ENCODE assay signal across 23 mouse cellular contexts in the genomic region with DNA sequence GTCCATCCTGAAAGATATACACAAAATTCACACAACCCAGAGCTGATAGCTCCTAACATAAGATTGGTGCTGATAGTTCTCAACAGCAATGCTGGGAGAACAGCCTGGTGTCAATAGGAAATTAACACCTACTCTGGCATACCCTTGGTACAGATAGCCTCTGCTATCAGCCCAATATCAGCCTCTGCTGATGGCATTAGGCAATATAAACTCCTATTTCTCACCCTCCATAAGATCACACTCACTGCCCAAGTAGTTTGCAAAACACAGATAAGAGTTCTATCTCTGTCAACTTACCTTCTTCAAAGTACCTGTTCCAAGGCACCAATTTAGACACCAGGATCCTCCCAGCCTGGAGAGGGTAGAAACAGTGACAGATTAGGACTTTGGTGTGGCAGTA. TPM values are rescaled to one million over a fixed set of nuclear protein-coding genes. Genes with fewer than 3 reads are reported as not detected.
DNase-seq lines count a peak whose midpoint lies in the region; TF ChIP-seq lines count a peak whose summit lies in the region.
"Had no signal": no experiment of that assay in that cellular context is flagged by ENCODE, and none has a peak within 500 bp of the region (broad histone marks: within the 10 kb centered on the region; RNA-seq: fewer than 3 reads in every experiment).

No protein-coding gene starts in this region.

- no peak overlapping the region for H3K4me3 ChIP-seq in MEL (ENCODE audit: control insufficient read depth in 1 of 2, insufficient read depth in 1 of 2, low read depth in 2 of 2, low read length in 2 of 2)

- DNase-seq in MEL (ENCODE audit: low read depth, low spot score), result peak; percentile 18
- DNase-seq in right cerebral cortex, adult 18-20 months, result no peak
- DNase-seq: adrenal gland, adult 2 months; adrenal gland, adult 8-10 months; adrenal gland, postnatal 10 days; adrenal gland, postnatal 14 days; adrenal gland, postnatal 25 days; adrenal gland, postnatal 36 days; B cell, adult 2 months; cerebellum, adult 11 months; cerebellum, adult 11-12 months; cerebellum, adult 18-20 months; cerebellum, adult 2 months; cerebellum, adult 8-10 months had no signal

- TF ChIP-seq RAD21 in MEL (IDR thresholded peaks at IDR 0.05; ENCODE audit: low read depth, low read length), result no peak

- no peaks in the 10 kb centered on the region for H3K9me3 ChIP-seq in MEL (replicated peaks; ENCODE audit: insufficient read depth, low read length)

- peaks cover 0 to 5% of the 10 kb centered on the region in 2 experiments; a peak in 2 of 4 replicates for H3K36me3 ChIP-seq in MEL (ENCODE audit: control insufficient read depth in 1 of 2, insufficient read depth in 2 of 2, low read length in 2 of 2)
- H3K36me3 ChIP-seq: G1E had no signal

- H3K4me1 ChIP-seq in MEL (ENCODE audit: control insufficient read depth in 1 of 2, insufficient read depth in 2 of 2, low read length in 2 of 2), result peaks cover 0 to 3% of the 10 kb centered on the region in 2 experiments; a peak in 2 of 4 replicates

- H3K27me3 ChIP-seq in MEL (ENCODE audit: control insufficient read depth in 1 of 2, insufficient read depth in 2 of 2, low read length in 2 of 2), result no peaks in the 10 kb centered on the region
- H3K27me3 ChIP-seq: CH12.LX, Patski had no signal

- no peak for TF ChIP-seq CTCF in MEL (IDR thresholded peaks at IDR 0.05 in 2 of 3, conservative IDR thresholded peaks at IDR 0.05 in 1 of 3; ENCODE audit: control insufficient read depth in 1 of 3, insufficient read depth in 1 of 3, low read depth in 2 of 3, low read length in 3 of 3, poor library complexity in 1 of 3, severe bottlenecking in 1 of 3)

- no peak overlapping the region for H3K9ac ChIP-seq in MEL (ENCODE audit: control insufficient read depth, low read depth, low read length, poor library complexity, severe bottlenecking)

- TF ChIP-seq EP300 in MEL (IDR thresholded peaks at IDR 0.05; ENCODE audit: low read depth in 1 of 2, low read length in 2 of 2), result peak; percentile 40 to 59; a peak in 3 of 4 replicates

- H3K79me2 ChIP-seq in MEL (ENCODE audit: control insufficient read depth, insufficient read depth, low read length, poor library complexity), result no peaks in the 10 kb centered on the region

- TF ChIP-seq POLR2A in MEL (IDR thresholded peaks at IDR 0.05; ENCODE audit: control insufficient read depth in 1 of 2, insufficient read depth in 1 of 2, low read depth in 1 of 2, low read length in 2 of 2, poor library complexity in 1 of 2), result no peak

- no peak overlapping the region for H3K27ac ChIP-seq in MEL (ENCODE audit: control insufficient read depth, low read depth, low read length)

TF ChIP-seq in MEL, 35 proteins besides CTCF, POLR2A, EP300 and RAD21:
- TF ChIP-seq MAFK (IDR thresholded peaks at IDR 0.05; ENCODE audit: borderline replicate concordance, low read depth, low read length) (no peak), MYC (IDR thresholded peaks at IDR 0.05; ENCODE audit: low read depth, low read length) (no peak), ETS1 (IDR thresholded peaks at IDR 0.05; ENCODE audit: low read depth, low read length) (peak; percentile 37; the same call in 1 of the 2 replicates), GATA1 (IDR thresholded peaks at IDR 0.05; ENCODE audit: low read depth, low read length) (peak; percentile 59), ELF1 (IDR thresholded peaks at IDR 0.05; ENCODE audit: low read depth, low read length) (no peak), TCF12 (IDR thresholded peaks at IDR 0.05; ENCODE audit: low read depth, low read length) (peak; percentile 54; the same call in 1 of the 2 replicates)

RNA-seq across cellular contexts. Expression of a gene that starts 56.3 kb away (rescaled TPM):
- total RNA-seq in MEL (2012; rRNA removed), result under 0.01 TPM in 1 of 2 replicates, not detected in the other
- polyA plus RNA-seq in MEL (2012; ENCODE audit: insufficient read depth in 1 of 2, insufficient read length in 2 of 2, low read depth in 1 of 2, low replicate concordance in 2 of 2, missing spikeins in 1 of 2), result not detected
- total RNA-seq: adrenal gland, adult 18-20 months; adrenal gland, adult 2 months; adrenal gland, adult 8-10 months; adrenal gland, postnatal 10 days; adrenal gland, postnatal 14 days; adrenal gland, postnatal 25 days; adrenal gland, postnatal 36 days; adrenal gland, postnatal 4 days; CH12.LX had no signal
- polyA plus RNA-seq: activated CD4-positive, CD25-positive, alpha-beta regulatory T cell, adult 4 months; adrenal gland, adult 2 months; brain, embryonic 14.5 days; C2C12; CD4-positive, CD25-positive, alpha-beta regulatory T cell, adult 4 months; cerebellum, adult 2 months; G1E; Patski had no signal
